Mouse (Mus musculus): ENCODE data around the gene Gmppb. TPM values are rescaled to one million over a fixed set of nuclear protein-coding genes. Genes with fewer than 3 reads are reported as not detected.

Gmppb gene
- polyA plus RNA-seq, 1 experiment from 2014 or later, result 146 TPM

DNA sequence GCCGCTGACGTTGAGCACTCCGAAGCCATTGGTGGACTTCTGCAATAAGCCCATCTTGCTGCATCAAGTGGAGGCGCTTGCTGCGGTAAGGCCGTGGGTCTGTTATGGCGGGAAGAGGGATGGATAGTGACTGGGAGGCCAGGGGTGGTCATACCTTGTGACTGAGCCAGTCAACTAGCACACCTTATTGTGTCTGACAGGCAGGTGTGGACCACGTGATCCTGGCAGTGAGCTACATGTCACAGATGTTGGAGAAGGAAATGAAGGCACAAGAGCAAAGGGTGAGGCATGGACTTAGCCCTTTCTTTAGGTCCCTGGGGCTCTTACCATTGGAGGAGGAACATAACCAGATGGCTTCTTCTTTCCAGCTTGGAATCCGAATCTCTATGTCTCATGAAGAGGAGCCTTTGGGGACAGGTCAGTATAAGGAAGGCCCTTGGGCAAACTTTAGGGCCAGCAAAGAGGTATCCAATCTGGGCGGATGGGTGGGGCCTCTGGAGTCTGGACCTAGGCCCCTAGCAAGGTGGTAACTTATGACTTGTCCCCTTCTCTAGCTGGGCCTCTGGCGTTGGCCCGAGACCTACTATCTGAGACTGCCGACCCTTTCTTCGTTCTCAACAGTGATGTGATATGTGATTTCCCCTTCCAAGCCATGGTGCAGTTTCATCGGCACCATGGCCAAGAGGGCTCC lies 664 bp downstream of the Gmppb start:
- peak overlapping the region; percentile 53 for H3K9ac ChIP-seq (ENCODE audit: low read depth, low read length)
- peak; percentile 83 for ATAC-seq
- H3K27me3 ChIP-seq (replicated peaks; ENCODE audit: control insufficient read depth, insufficient read depth, low read length), result no peaks in the 10 kb centered on the region
- peaks cover 50% of the 10 kb centered on the region for H3K36me3 ChIP-seq (ENCODE audit: control insufficient read depth, insufficient read depth)
- no peaks in the 10 kb centered on the region for H3K9me3 ChIP-seq (ENCODE audit: control insufficient read depth)
- H3K4me3 ChIP-seq (ENCODE audit: low read depth, low read length), result peak overlapping the region; percentile 56
- 30% methylated on average over 15 of the region's 15 CpGs for WGBS
- H3K27ac ChIP-seq (ENCODE audit: low read depth, low read length), result peak overlapping the region; percentile 95
- peak overlapping the region; percentile 71 for H3K4me2 ChIP-seq (replicated peaks; ENCODE audit: low read depth)
- TF ChIP-seq CTCF (IDR thresholded peaks at IDR 0.05; ENCODE audit: low read depth), result no peak
- peaks cover 15% of the 10 kb centered on the region; the same call in 1 of the 2 replicates for H3K4me1 ChIP-seq (replicated peaks; ENCODE audit: control insufficient read depth, insufficient read depth, low read length)

DNA sequence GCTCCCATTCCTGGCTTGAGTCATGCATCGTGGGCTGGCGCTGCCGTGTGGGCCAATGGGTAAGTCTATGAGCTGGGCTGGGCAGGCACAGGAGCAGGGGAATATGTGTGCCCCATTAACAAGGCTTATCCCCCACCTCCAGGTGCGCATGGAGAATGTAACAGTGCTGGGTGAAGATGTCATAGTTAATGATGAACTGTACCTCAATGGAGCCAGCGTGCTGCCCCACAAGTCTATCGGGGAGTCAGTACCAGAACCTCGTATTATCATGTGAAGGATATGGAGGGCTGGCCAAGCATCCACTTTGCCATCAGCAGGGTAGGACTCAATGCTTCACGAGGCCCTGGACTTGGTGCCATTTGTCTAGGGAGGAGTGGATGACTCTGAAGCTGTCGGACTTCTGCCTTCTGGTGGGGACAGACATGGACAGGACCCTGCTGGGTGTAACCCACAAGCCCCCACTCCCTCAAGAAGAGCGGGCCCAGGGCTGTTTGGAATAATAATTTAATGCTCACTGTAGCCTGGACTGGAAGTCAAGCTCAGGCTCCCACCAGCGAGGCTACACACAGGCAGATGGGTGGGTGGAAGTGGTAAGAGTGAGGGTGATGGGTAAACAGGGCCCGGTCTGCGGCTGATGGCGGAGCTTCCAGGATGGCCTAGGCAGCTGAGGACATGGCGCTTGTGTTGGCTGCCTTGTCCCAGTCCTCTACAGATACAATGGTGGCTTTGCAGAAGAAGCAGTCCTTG lies 2.3 kb downstream of the Gmppb start:
- H3K27me3 ChIP-seq (replicated peaks; ENCODE audit: control insufficient read depth, insufficient read depth, low read length), result no peaks in the 10 kb centered on the region
- no peak for ATAC-seq
- WGBS, result 90% methylated on average over 15 of the region's 15 CpGs
- H3K4me2 ChIP-seq (replicated peaks; ENCODE audit: low read depth), result peak overlapping the region; percentile 14; the same call in 1 of the 2 replicates
- no peak overlapping the region for H3K4me3 ChIP-seq (ENCODE audit: low read depth, low read length)
- no peaks in the 10 kb centered on the region for H3K9me3 ChIP-seq (ENCODE audit: control insufficient read depth)
- H3K36me3 ChIP-seq (ENCODE audit: control insufficient read depth, insufficient read depth), result peaks cover 49% of the 10 kb centered on the region
- H3K9ac ChIP-seq (ENCODE audit: low read depth, low read length), result no peak overlapping the region
- H3K4me1 ChIP-seq (replicated peaks; ENCODE audit: control insufficient read depth, insufficient read depth, low read length), result peaks cover 15% of the 10 kb centered on the region; the same call in 1 of the 2 replicates
- no peak for TF ChIP-seq CTCF (IDR thresholded peaks at IDR 0.05; ENCODE audit: low read depth)
- H3K27ac ChIP-seq (ENCODE audit: low read depth, low read length), result peak overlapping the region; percentile 95; the same call in 1 of the 2 replicates

DNA sequence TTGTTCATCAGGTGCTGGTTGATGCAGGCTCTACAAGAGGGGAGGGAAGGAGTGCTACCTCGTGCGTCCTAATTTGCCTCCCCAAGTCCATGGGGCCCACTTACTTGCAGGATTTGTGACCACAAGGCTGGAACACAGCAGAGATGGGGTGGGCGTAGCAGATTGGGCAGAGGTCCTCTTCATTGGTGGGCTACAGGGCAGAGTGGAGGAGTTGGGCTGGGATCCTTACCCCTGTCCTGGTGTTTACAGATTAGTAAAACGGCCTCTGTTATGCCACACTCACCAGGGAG lies 2.8 kb downstream of the Gmppb start:
- no peak for ATAC-seq
- H3K4me3 ChIP-seq (ENCODE audit: low read depth, low read length), result no peak overlapping the region
- no peak for TF ChIP-seq CTCF (IDR thresholded peaks at IDR 0.05; ENCODE audit: low read depth)
- peak overlapping the region; percentile 15; the same call in 1 of the 2 replicates for H3K27ac ChIP-seq (ENCODE audit: low read depth, low read length)
- H3K9me3 ChIP-seq (ENCODE audit: control insufficient read depth), result no peaks in the 10 kb centered on the region
- peaks cover 15% of the 10 kb centered on the region; the same call in 1 of the 2 replicates for H3K4me1 ChIP-seq (replicated peaks; ENCODE audit: control insufficient read depth, insufficient read depth, low read length)
- peaks cover 49% of the 10 kb centered on the region for H3K36me3 ChIP-seq (ENCODE audit: control insufficient read depth, insufficient read depth)
- 65% methylated on average over 4 of the region's 4 CpGs for WGBS
- no peaks in the 10 kb centered on the region for H3K27me3 ChIP-seq (replicated peaks; ENCODE audit: control insufficient read depth, insufficient read depth, low read length)
- 0 out of 2 replicates have a peak overlapping the region, but pooled peaks have one; percentile 14 for H3K4me2 ChIP-seq (replicated peaks; ENCODE audit: low read depth)
- no peak overlapping the region for H3K9ac ChIP-seq (ENCODE audit: low read depth, low read length)

DNA sequence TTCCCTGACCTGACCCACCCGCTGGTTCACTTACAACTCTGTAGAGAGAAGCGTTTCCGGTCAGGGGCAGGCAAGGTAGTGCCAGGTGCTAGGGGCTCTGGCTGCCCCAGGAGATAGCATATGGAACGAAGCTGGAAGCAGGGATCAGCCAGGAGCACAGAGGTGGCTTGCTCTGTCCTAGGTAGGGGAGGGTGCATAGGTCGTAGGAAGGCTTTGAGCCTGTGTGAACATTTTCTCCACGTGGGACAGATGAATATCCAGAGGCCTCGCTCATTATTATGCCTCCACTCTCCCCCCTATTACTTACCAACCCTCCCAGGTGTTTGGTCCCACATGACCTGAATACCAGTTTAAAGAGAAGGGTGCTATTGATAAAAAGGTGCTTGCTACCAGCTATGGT lies 3.4 kb downstream of the Gmppb start:
- H3K36me3 ChIP-seq (ENCODE audit: control insufficient read depth, insufficient read depth), result peaks cover 49% of the 10 kb centered on the region
- H3K4me1 ChIP-seq (replicated peaks; ENCODE audit: control insufficient read depth, insufficient read depth, low read length), result peaks cover 14% of the 10 kb centered on the region; the same call in 1 of the 2 replicates
- H3K27me3 ChIP-seq (replicated peaks; ENCODE audit: control insufficient read depth, insufficient read depth, low read length), result no peaks in the 10 kb centered on the region
- H3K27ac ChIP-seq (ENCODE audit: low read depth, low read length), result 0 out of 2 replicates have a peak overlapping the region, but pooled peaks have one; percentile 15
- H3K4me2 ChIP-seq (replicated peaks; ENCODE audit: low read depth), result peak overlapping the region; percentile 47; the same call in 1 of the 2 replicates
- H3K9me3 ChIP-seq (ENCODE audit: control insufficient read depth), result no peaks in the 10 kb centered on the region
- no peak for TF ChIP-seq CTCF (IDR thresholded peaks at IDR 0.05; ENCODE audit: low read depth)
- no peak for ATAC-seq
- 67% methylated on average over 7 of the region's 7 CpGs for whole genome bisulfite sequencing
- no peak overlapping the region for H3K4me3 ChIP-seq (ENCODE audit: low read depth, low read length)
- H3K9ac ChIP-seq (ENCODE audit: low read depth, low read length), result no peak overlapping the region

DNA sequence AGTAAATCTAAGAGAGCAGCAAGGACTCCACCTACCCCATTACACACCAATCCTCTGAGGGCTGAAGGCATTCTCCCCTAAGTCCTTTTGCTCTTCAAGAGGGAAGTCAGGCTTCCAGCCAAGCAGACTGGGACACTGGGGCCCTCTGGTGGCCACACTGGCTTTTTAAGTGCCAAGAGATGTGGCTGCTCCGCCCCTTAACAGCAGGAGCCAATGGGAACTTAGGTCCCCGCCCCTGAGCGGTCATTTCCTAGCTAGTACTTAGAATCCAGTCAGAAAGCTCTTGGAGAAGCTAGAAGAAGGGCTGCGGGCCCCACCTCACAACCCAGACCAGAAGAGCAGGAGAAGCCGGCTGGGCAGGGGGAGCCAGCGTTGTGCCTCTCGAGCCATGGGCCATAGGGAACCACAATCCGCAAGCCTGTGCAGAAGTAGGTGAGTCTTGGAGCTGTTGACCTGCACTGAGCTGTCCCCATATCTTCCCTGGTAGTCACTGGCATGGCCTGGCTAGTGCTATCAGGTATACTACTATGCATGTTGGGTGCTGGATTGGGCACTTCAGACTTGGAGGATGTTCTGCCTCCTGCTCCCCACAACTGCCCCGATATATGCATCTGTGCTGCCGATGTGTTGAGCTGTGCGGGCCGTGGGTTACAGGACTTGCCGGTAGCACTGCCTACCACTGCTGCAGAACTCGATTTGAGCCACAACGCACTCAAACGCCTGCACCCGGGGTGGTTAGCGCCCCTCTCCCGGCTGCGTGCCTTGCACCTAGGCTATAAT lies 4.0 kb downstream of the Gmppb start, which contains the start of gene Amigo3:
Gene Amigo3, plus strand, starts transcription at position 275 of the 780 bp plus-strand sequence.
- Histone ChIP-seq H3K9ac (ENCODE audit: low read depth, low read length) (0 out of 2 replicates have a peak within 1 kb of the TSS, but pooled peaks have one; percentile 1), H3K27ac (ENCODE audit: low read depth, low read length) (peak within 1 kb of the TSS; percentile 52; the same call in 1 of the 2 replicates)
- TF ChIP-seq CTCF (IDR thresholded peaks at IDR 0.05; ENCODE audit: low read depth), result peak; percentile 99

More for the DNA sequence above, 4.0 kb downstream of the Gmppb start, which contains the start of gene Amigo3:
- no peaks in the 10 kb centered on the region for H3K27me3 ChIP-seq (replicated peaks; ENCODE audit: control insufficient read depth, insufficient read depth, low read length)
- ATAC-seq, result peak; percentile 13
- peak within 1 kb of the TSS; percentile 47 for H3K4me2 ChIP-seq (replicated peaks; ENCODE audit: low read depth)
- H3K9me3 ChIP-seq (ENCODE audit: control insufficient read depth), result no peaks in the 10 kb centered on the region
- peaks cover 56% of the 10 kb centered on the region for H3K36me3 ChIP-seq (ENCODE audit: control insufficient read depth, insufficient read depth)
- WGBS, result 46% methylated on average over 20 of the region's 20 CpGs
- H3K4me1 ChIP-seq (replicated peaks; ENCODE audit: control insufficient read depth, insufficient read depth, low read length), result 0 out of 2 replicates have a peak, but pooled peaks cover 7% of the 10 kb centered on the region
- no peak within 1 kb of the TSS for H3K4me3 ChIP-seq (ENCODE audit: low read depth, low read length)

All from intestine, postnatal 0 days (tissue).